Mouse (Mus musculus) neutrophil, adult 5-6 weeks (primary cell): ENCODE measurements around the gene Rasl11a. TPM values are rescaled to one million over a fixed set of nuclear protein-coding genes. Genes with fewer than 3 reads are reported as not detected.
"Not testable (repeated sequence)": the region's sequence is repeated elsewhere in the genome, so short reads cannot be mapped to it uniquely, and the experiment has no call there.

Source experiments
- ATAC-seq: fragments of 151-379, 151-347 bp; 2 replicates; pipeline ENCODE4 v1.8.0; 2017; ENCODE audit warnings: mild to moderate bottlenecking, moderate TSS enrichment; ENCODE audit not compliant: insufficient number of reproducible peaks, poor library complexity, low FRiP score, severe bottlenecking; ENCODE audit errors: extremely low read depth
- total RNA-seq: library from RNA; stranded (forward); fragments of 200-1000 nt; gene quantifications from 2 replicates; pipeline ENCODE4 v1.2.3, GENCODE M21; 2017

The Rasl11a gene
- total RNA-seq, 1 experiment from 2014 or later: not detected

GRCm38 (mm10) chr5:146882261-146882660, 37.4 kb downstream of the Rasl11a start:
- ATAC-seq: no peak

GRCm38 (mm10) chr5:146883053-146883452, 38.2 kb downstream of the Rasl11a start:
- no peak for ATAC-seq

- ATAC-seq: no peak
These were observed 38.8 kb downstream of the Rasl11a start for GRCm38 (mm10) chr5:146883486-146884272.

- ATAC-seq: 0 out of 2 replicates have a peak, but pooled peaks have one; percentile 41
These were observed 46.3 kb downstream of the Rasl11a start for GRCm38 (mm10) chr5:146891127-146891526.

- no peak for ATAC-seq
These were observed 48.0 kb downstream of the Rasl11a start for GRCm38 (mm10) chr5:146892904-146893303.

- no peak for ATAC-seq
These were observed 48.8 kb downstream of the Rasl11a start for GRCm38 (mm10) chr5:146893478-146894182.

GRCm38 (mm10) chr5:146895667-146896066, 50.8 kb downstream of the Rasl11a start:
- ATAC-seq: not testable (repeated sequence)

GRCm38 (mm10) chr5:146896973-146897372, 52.1 kb downstream of the Rasl11a start:
- ATAC-seq: peak; percentile 51; the same call in 1 of the 2 replicates

Other genes starting within 250 kb of the Rasl11a start
- gene Usp12, start 50.1 kb upstream of the Rasl11a start, total RNA-seq: 42.4 and 51.3 TPM in 2 replicates
- gene Rpl21, start 12.2 kb upstream of the Rasl11a start, total RNA-seq: 1,154 and 1,168 TPM in 2 replicates
- gene Gtf3a, start 103.6 kb downstream of the Rasl11a start, total RNA-seq: 52.6 and 60.8 TPM in 2 replicates
- gene Mtif3, start 118.7 kb downstream of the Rasl11a start, total RNA-seq: 23.0 and 24.1 TPM in 2 replicates
- gene Lnx2, start 231.5 kb downstream of the Rasl11a start, total RNA-seq: 13.5 and 18.3 TPM in 2 replicates
- gene Polr1d, start 232.0 kb downstream of the Rasl11a start, total RNA-seq: 63.5 and 70.0 TPM in 2 replicates